Mouse (Mus musculus) MEL (cell line): ENCODE results near the gene Ralb. TPM values are rescaled to one million over a fixed set of nuclear protein-coding genes. Genes with fewer than 3 reads are reported as not detected.

Experiments used
- DNase-seq: peaks from one replicate; pipeline ENCODE4 v3.0.0; 2011; ENCODE audit warnings: low read depth, low spot score
- H3K27ac ChIP-seq: 2 replicates; pipeline ENCODE4 v1.5.1; 2012; ENCODE audit warnings: low read depth, mild to moderate bottlenecking, control low read depth, low read length, moderate library complexity; ENCODE audit not compliant: control insufficient read depth
- H3K27me3 ChIP-seq, 2 experiments: fragments of 150-350 bp in 1 of 2; sonication (generic) in 1 of 2; 2 replicates each; pipeline ENCODE4 v1.6.1; 2012; ENCODE audit warnings: low read length in 2 of 2, mild to moderate bottlenecking in 2 of 2, improper control_type of control experiment in 1 of 2, moderate library complexity in 1 of 2; ENCODE audit not compliant: insufficient read depth in 2 of 2, control insufficient read depth in 1 of 2
- H3K36me3 ChIP-seq, 2 experiments: 2 replicates each; pipeline ENCODE4 v1.6.1; 2012 to 2014; ENCODE audit warnings: low read length in 2 of 2, improper control_type of control experiment in 1 of 2, inconsistent platforms in 1 of 2, mild to moderate bottlenecking in 1 of 2; ENCODE audit not compliant: insufficient read depth in 2 of 2, control insufficient read depth in 1 of 2
- H3K4me1 ChIP-seq, 2 experiments: fragments of 150-350 bp in 1 of 2; sonication (generic) in 1 of 2; 2 replicates each; pipeline ENCODE4 v1.6.1; 2012; ENCODE audit warnings: low read length in 2 of 2, improper control_type of control experiment in 1 of 2, mild to moderate bottlenecking in 1 of 2; ENCODE audit not compliant: insufficient read depth in 2 of 2, control insufficient read depth in 1 of 2
- H3K4me3 ChIP-seq, 2 experiments: fragments of 150-350 bp in 1 of 2; sonication (generic) in 1 of 2; 2 replicates each; pipeline ENCODE4 v1.5.1; 2012; ENCODE audit warnings: low read depth in 2 of 2, low read length in 2 of 2, mild to moderate bottlenecking in 2 of 2, moderate library complexity in 2 of 2, control low read depth in 1 of 2, improper control_type of control experiment in 1 of 2; ENCODE audit not compliant: control insufficient read depth in 1 of 2, insufficient read depth in 1 of 2
- H3K79me2 ChIP-seq: 2 replicates; pipeline ENCODE4 v1.6.1; 2012; ENCODE audit warnings: mild to moderate bottlenecking, low read length, moderate library complexity; ENCODE audit not compliant: control insufficient read depth, poor library complexity, insufficient read depth
- H3K9ac ChIP-seq: 2 replicates; pipeline ENCODE4 v1.6.1; 2012; ENCODE audit warnings: low read depth, mild to moderate bottlenecking, control low read depth, low read length, moderate library complexity; ENCODE audit not compliant: control insufficient read depth, poor library complexity, severe bottlenecking
- H3K9me3 ChIP-seq: fragments of 150-350 bp; sonication (generic); replicated peaks from 2 replicates; pipeline ENCODE4 v1.6.1; 2012; ENCODE audit warnings: mild to moderate bottlenecking, low read length, improper control_type of control experiment, moderate library complexity; ENCODE audit not compliant: insufficient read depth
- BHLHE40 ChIP-seq: IDR thresholded peaks from 2 replicates; pipeline ENCODE4 v1.6.1; 2012; ENCODE audit warnings: low read depth, mild to moderate bottlenecking, inconsistent platforms, low read length, improper control_type of control experiment, borderline replicate concordance
- CHD1 ChIP-seq: IDR thresholded peaks from 2 replicates; pipeline ENCODE4 v1.6.1; 2012; ENCODE audit warnings: low read depth, mild to moderate bottlenecking, inconsistent platforms, low read length, improper control_type of control experiment
- CHD2 ChIP-seq: IDR thresholded peaks from 2 replicates; pipeline ENCODE4 v1.6.1; 2011; ENCODE audit warnings: low read length, improper control_type of control experiment
- ELF1 ChIP-seq: IDR thresholded peaks from 2 replicates; pipeline ENCODE4 v1.6.1; 2014; ENCODE audit warnings: low read depth, mild to moderate bottlenecking, inconsistent platforms, low read length, improper control_type of control experiment, moderate library complexity
- EP300 ChIP-seq, 2 experiments: IDR thresholded peaks; 2 replicates each; pipeline ENCODE4 v1.6.1; 2011; ENCODE audit warnings: improper control_type of control experiment in 2 of 2, low read length in 2 of 2, low read depth in 1 of 2, mild to moderate bottlenecking in 1 of 2
- ETS1 ChIP-seq: IDR thresholded peaks from 2 replicates; pipeline ENCODE4 v1.6.1; 2012; ENCODE audit warnings: low read depth, mild to moderate bottlenecking, inconsistent platforms, low read length, improper control_type of control experiment, moderate library complexity
- GABPA ChIP-seq: IDR thresholded peaks from 2 replicates; pipeline ENCODE4 v1.6.1; 2012; ENCODE audit warnings: low read depth, mild to moderate bottlenecking, inconsistent platforms, low read length, improper control_type of control experiment, moderate library complexity
- GATA1 ChIP-seq: IDR thresholded peaks from 2 replicates; pipeline ENCODE4 v1.6.1; 2011; ENCODE audit warnings: low read depth, low read length, improper control_type of control experiment
- JUND ChIP-seq: IDR thresholded peaks from 2 replicates; pipeline ENCODE4 v1.6.1; 2011; ENCODE audit warnings: low read depth, mild to moderate bottlenecking, improper control_type of control experiment, low read length
- KAT2A ChIP-seq: conservative IDR thresholded peaks from 2 replicates; pipeline ENCODE4 v1.6.1; 2012; ENCODE audit warnings: low read depth, low read length, improper control_type of control experiment, inconsistent platforms
- MAZ ChIP-seq: IDR thresholded peaks from 2 replicates; pipeline ENCODE4 v1.6.1; 2012; ENCODE audit warnings: low read depth, mild to moderate bottlenecking, inconsistent platforms, low read length, improper control_type of control experiment
- MXI1 ChIP-seq: IDR thresholded peaks from 2 replicates; pipeline ENCODE4 v1.6.1; 2011; ENCODE audit warnings: mild to moderate bottlenecking, low read depth, low read length, improper control_type of control experiment
- MYB ChIP-seq: IDR thresholded peaks from 2 replicates; pipeline ENCODE4 v1.6.1; 2011; ENCODE audit warnings: mild to moderate bottlenecking, low read depth, low read length, improper control_type of control experiment
- MYC ChIP-seq: IDR thresholded peaks from 2 replicates; pipeline ENCODE4 v1.6.1; 2011; ENCODE audit warnings: low read depth, mild to moderate bottlenecking, low read length, improper control_type of control experiment, moderate library complexity
- NELFE ChIP-seq: IDR thresholded peaks from 2 replicates; pipeline ENCODE4 v1.6.1; 2011; ENCODE audit warnings: low read depth, low read length, improper control_type of control experiment
- NRF1 ChIP-seq: IDR thresholded peaks from 2 replicates; pipeline ENCODE4 v1.6.1; 2014; ENCODE audit warnings: low read depth, mild to moderate bottlenecking, inconsistent platforms, low read length, improper control_type of control experiment, moderate library complexity; ENCODE audit not compliant: poor library complexity, insufficient read depth, severe bottlenecking
- POLR2A ChIP-seq, 2 experiments: IDR thresholded peaks; 2 replicates each; pipeline ENCODE4 v1.6.1; 2011 to 2012; ENCODE audit warnings: low read length in 2 of 2, mild to moderate bottlenecking in 2 of 2, control low read depth in 1 of 2, improper control_type of control experiment in 1 of 2, low read depth in 1 of 2, moderate library complexity in 1 of 2; ENCODE audit not compliant: control insufficient read depth in 1 of 2, insufficient read depth in 1 of 2, poor library complexity in 1 of 2
- POLR2AphosphoS2 ChIP-seq: IDR thresholded peaks from 2 replicates; pipeline ENCODE4 v1.6.1; 2011; ENCODE audit warnings: low read length, improper control_type of control experiment
- RAD21 ChIP-seq: IDR thresholded peaks from 2 replicates; pipeline ENCODE4 v1.6.1; 2011; ENCODE audit warnings: mild to moderate bottlenecking, low read depth, low read length, improper control_type of control experiment
- SIN3A ChIP-seq: IDR thresholded peaks from 2 replicates; pipeline ENCODE4 v1.6.1; 2012; ENCODE audit warnings: low read length, improper control_type of control experiment, inconsistent platforms
- TAL1 ChIP-seq: IDR thresholded peaks from 2 replicates; pipeline ENCODE4 v1.6.1; 2012; ENCODE audit warnings: mild to moderate bottlenecking, inconsistent platforms, low read length, moderate library complexity, mixed read lengths
- TBP ChIP-seq: IDR thresholded peaks from 2 replicates; pipeline ENCODE4 v1.8.0; 2011; ENCODE audit warnings: low read depth, low read length, improper control_type of control experiment
- UBTF ChIP-seq: IDR thresholded peaks from 2 replicates; pipeline ENCODE4 v1.6.1; 2012; ENCODE audit warnings: low read depth, mild to moderate bottlenecking, inconsistent platforms, low read length, improper control_type of control experiment, moderate library complexity, borderline replicate concordance; ENCODE audit not compliant: insufficient read depth
- ZC3H11A ChIP-seq: IDR thresholded peaks from 2 replicates; pipeline ENCODE4 v1.6.1; 2012; ENCODE audit warnings: low read depth, mild to moderate bottlenecking, inconsistent platforms, low read length, improper control_type of control experiment
- ZKSCAN1 ChIP-seq: IDR thresholded peaks from 2 replicates; pipeline ENCODE4 v1.6.1; 2012; ENCODE audit warnings: low read depth, mild to moderate bottlenecking, inconsistent platforms, low read length, improper control_type of control experiment, moderate library complexity
- polyA plus RNA-seq, 2 experiments: library from polyadenylated mRNA; stranded (reverse) in 1 of 2; unstranded in 1 of 2; fragments of >175 nt in 1 of 2; fragments of >200 nt in 1 of 2; gene quantifications; 2 replicates each; pipeline versions ENCODE4 v1.2.1 to v1.2.4; 2012; ENCODE audit warnings: low replicate concordance in 2 of 2, low read depth in 1 of 2; ENCODE audit not compliant: insufficient read length in 2 of 2, insufficient read depth in 1 of 2, missing spikeins in 1 of 2
- total RNA-seq: library from RNA; depleted of rRNA; stranded (reverse); fragments of 300-350 nt; gene quantifications from 2 replicates; pipeline ENCODE4 v1.2.3, GENCODE M21; 2012

Gene Ralb
- total and polyA plus RNA-seq, 3 experiments = 28.0 to 45.1 TPM; not detected in 1

DNA sequence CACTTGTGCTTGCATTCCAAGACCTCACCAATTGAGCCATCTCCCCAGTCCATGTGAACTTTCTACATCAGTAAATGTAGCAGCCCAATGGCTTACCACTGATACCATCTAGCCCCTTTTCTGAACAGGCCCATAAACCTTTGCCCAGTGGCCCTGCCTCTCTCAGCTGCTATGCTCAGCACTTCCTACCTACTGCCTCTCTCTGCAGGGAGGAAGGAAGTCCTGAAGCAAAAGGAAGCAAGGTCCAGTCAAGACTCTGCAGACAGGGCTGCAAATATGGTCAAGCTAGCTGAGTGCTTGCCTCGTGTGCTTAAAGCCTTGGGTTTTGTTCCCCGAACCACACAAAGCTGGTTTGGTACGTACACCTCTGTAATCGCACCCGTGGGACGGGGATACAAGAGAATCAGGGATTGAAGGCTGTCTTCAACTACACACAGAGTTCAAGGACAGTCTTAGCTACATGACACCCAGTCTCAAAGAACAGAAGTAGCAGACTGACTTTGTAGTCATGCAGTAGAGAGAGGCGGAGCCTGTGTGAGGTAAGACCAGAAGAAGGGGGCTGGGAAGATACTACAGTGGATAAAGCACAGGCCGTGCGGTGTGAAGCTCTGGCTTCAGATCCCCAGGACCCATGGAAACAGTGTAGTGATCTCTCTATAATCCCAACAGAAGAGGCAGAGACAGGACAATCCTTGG is 5.9 kb downstream of the Ralb start:
- H3K9me3 ChIP-seq = no peaks in the 10 kb centered on the region
- peaks cover 0 to 5% of the 10 kb centered on the region in 2 experiments; a peak in 1 of 4 replicates for H3K36me3 ChIP-seq
- no peaks in the 10 kb centered on the region for H3K27me3 ChIP-seq
- DNase-seq = no peak
- TF ChIP-seq BHLHE40 (no peak), TBP (no peak), TAL1 (no peak), POLR2A (IDR thresholded peaks at IDR 0.05; ENCODE audit: control insufficient read depth in 1 of 2, insufficient read depth in 1 of 2, low read depth in 1 of 2, low read length in 2 of 2, poor library complexity in 1 of 2) (no peak), ZC3H11A (no peak), GATA1 (no peak), UBTF (no peak), ETS1 (no peak), POLR2AphosphoS2 (no peak), NRF1 (no peak), GABPA (no peak)
- peaks cover 0 to 9% of the 10 kb centered on the region in 2 experiments; a peak in 2 of 4 replicates for H3K4me1 ChIP-seq
- H3K79me2 ChIP-seq = peaks cover 1% of the 10 kb centered on the region; the same call in 1 of the 2 replicates
- no peak overlapping the region for H3K27ac ChIP-seq
- H3K9ac ChIP-seq = no peak overlapping the region
- no peak overlapping the region for H3K4me3 ChIP-seq

DNA sequence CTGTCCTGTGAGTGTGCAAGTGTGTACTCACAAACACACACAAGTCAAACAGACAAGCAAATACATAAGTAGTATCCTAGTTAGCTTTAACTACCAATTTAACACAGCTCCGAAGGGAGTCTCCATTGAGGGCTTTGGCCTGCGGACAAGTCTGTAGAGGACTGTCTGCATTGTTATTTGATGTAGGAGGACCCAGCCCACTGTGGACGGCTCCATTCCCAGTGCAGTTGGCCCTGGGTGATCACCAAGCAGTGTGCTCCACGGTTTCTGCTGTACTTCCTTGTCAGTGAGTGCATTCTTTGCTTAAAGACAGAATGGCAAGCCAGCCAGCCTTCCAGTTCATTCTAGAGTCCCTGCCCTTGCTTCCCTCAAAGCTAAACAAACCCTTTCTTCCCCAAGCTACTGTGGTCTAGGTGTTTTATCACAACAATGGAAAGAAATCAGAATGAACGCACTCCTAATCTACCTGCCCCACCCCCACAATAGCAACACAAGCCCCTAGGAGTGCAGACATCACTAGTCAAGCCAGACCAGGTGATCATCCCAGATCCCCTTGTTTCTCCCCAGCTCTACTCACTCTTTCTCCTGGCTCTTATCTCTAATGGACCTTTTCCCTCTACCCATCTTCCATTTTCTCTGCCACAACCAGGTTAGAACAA is 7.1 kb downstream of the Ralb start:
- DNase-seq = no peak
- Histone ChIP-seq H3K79me2 (peaks cover 1% of the 10 kb centered on the region; the same call in 1 of the 2 replicates), H3K36me3 (peaks cover 0 to 7% of the 10 kb centered on the region in 2 experiments; a peak in 2 of 4 replicates), H3K9me3 (no peaks in the 10 kb centered on the region), H3K9ac (no peak overlapping the region), H3K4me1 (peaks cover 0 to 4% of the 10 kb centered on the region in 2 experiments; a peak in 2 of 4 replicates), H3K4me3 (no peak overlapping the region), H3K27ac (no peak overlapping the region), H3K27me3 (no peaks in the 10 kb centered on the region)
- TF ChIP-seq MYC (no peak), NELFE (no peak), UBTF (no peak), RAD21 (no peak), ZKSCAN1 (no peak), KAT2A (no peak), JUND (no peak), GABPA (no peak), CHD2 (no peak), EP300 (IDR thresholded peaks at IDR 0.05; ENCODE audit: low read depth in 1 of 2, low read length in 2 of 2) (no peak), CHD1 (no peak), TAL1 (no peak), ELF1 (no peak), MXI1 (no peak), BHLHE40 (no peak), MAZ (no peak), SIN3A (no peak), MYB (no peak), ZC3H11A (no peak)
